Mouse (Mus musculus): ENCODE data around the gene Nrcam. TPM values are rescaled to one million over a fixed set of nuclear protein-coding genes. Genes with fewer than 3 reads are reported as not detected.

The Nrcam gene
- polyA plus RNA-seq, 2 experiments: 0.06 to 0.23 TPM

DNA sequence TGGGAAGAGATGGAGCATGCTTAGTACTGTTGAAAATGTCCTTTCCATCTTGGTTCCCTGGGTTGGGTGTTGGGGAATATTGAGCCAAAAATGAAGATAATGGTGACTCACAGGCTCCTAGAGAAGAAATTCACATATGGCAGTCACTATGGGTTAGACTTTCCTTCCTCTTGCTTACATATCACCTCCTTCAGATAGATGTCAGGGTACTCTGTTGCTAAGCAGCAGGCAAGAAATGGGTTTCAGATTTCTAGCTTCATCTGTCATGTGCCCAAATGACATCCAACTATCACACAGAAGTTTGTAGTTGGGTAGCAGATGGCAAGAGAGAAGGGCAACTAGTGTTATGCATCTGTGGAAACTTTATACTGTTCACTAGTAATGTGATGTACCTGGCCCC is 3.6 kb upstream of the Nrcam start:
- DNase-seq (ENCODE audit: low read depth in 3 of 3, low spot score in 3 of 3): no peak
- Histone ChIP-seq H3K4me3 (ENCODE audit: insufficient read depth in 1 of 2, low read depth in 2 of 2, low read length in 2 of 2) (no peak overlapping the region), H3K27ac (no peak overlapping the region), H3K36me3 (replicated peaks; ENCODE audit: control insufficient read depth, insufficient read depth, low read depth) (no peaks in the 10 kb centered on the region), H3K9ac (replicated peaks) (no peak overlapping the region), H3K9me3 (ENCODE audit: control insufficient read depth, low read length) (no peaks in the 10 kb centered on the region), H3K4me1 (replicated peaks; ENCODE audit: control insufficient read depth in 2 of 2, insufficient read depth in 2 of 2, low read length in 1 of 2) (no peaks in the 10 kb centered on the region), H3K4me2 (ENCODE audit: low read depth) (no peak overlapping the region), H3K27me3 (ENCODE audit: control insufficient read depth, insufficient read depth, low read length) (peaks cover 24% of the 10 kb centered on the region)
- ATAC-seq (ENCODE audit: insufficient read depth): no peak
- TF ChIP-seq CTCF (IDR thresholded peaks at IDR 0.05; ENCODE audit: low read depth): no peak
- TF ChIP-seq EP300 (IDR thresholded peaks at IDR 0.05; ENCODE audit: low read depth): no peak

GRCm38 (mm10) chr12:44327452-44327851 is 1.2 kb upstream of the Nrcam start:
- Histone ChIP-seq H3K36me3 (replicated peaks; ENCODE audit: control insufficient read depth, insufficient read depth, low read depth) (no peaks in the 10 kb centered on the region), H3K27me3 (ENCODE audit: control insufficient read depth, insufficient read depth, low read length) (peaks cover 30% of the 10 kb centered on the region), H3K9ac (replicated peaks) (no peak overlapping the region), H3K4me1 (replicated peaks; ENCODE audit: control insufficient read depth in 2 of 2, insufficient read depth in 2 of 2, low read length in 1 of 2) (no peaks in the 10 kb centered on the region), H3K4me2 (ENCODE audit: low read depth) (no peak overlapping the region), H3K4me3 (ENCODE audit: insufficient read depth in 1 of 2, low read depth in 2 of 2, low read length in 2 of 2) (no peak overlapping the region), H3K9me3 (ENCODE audit: control insufficient read depth, low read length) (no peaks in the 10 kb centered on the region), H3K27ac (no peak overlapping the region)
- ATAC-seq (ENCODE audit: insufficient read depth): no peak
- no peak for TF ChIP-seq CTCF (IDR thresholded peaks at IDR 0.05; ENCODE audit: low read depth)
- no peak for TF ChIP-seq EP300 (IDR thresholded peaks at IDR 0.05; ENCODE audit: low read depth)
- DNase-seq (ENCODE audit: low read depth in 3 of 3, low spot score in 3 of 3): no peak
- WGBS (ENCODE audit: insufficient replicate concordance): 37% methylated on average over 6 of the region's 6 CpGs

- Histone ChIP-seq H3K27ac (no peak overlapping the region), H3K4me2 (ENCODE audit: low read depth) (peak overlapping the region; percentile 61), H3K9ac (replicated peaks) (no peak overlapping the region), H3K36me3 (replicated peaks; ENCODE audit: control insufficient read depth, insufficient read depth, low read depth) (no peaks in the 10 kb centered on the region), H3K4me3 (ENCODE audit: insufficient read depth in 1 of 2, low read depth in 2 of 2, low read length in 2 of 2) (peak overlapping the region; percentile 28 to 47; a peak in 3 of 4 replicates), H3K9me3 (ENCODE audit: control insufficient read depth, low read length) (no peaks in the 10 kb centered on the region), H3K27me3 (ENCODE audit: control insufficient read depth, insufficient read depth, low read length) (peaks cover 30% of the 10 kb centered on the region), H3K4me1 (replicated peaks; ENCODE audit: control insufficient read depth in 2 of 2, insufficient read depth in 2 of 2, low read length in 1 of 2) (no peaks in the 10 kb centered on the region)
- no peak for ATAC-seq (ENCODE audit: insufficient read depth)
- WGBS (ENCODE audit: insufficient replicate concordance): under 1% methylated on average over 61 of the region's 61 CpGs
- TF ChIP-seq EP300 (IDR thresholded peaks at IDR 0.05; ENCODE audit: low read depth) (no peak), CTCF (IDR thresholded peaks at IDR 0.05; ENCODE audit: low read depth) (no peak)
- DNase-seq (ENCODE audit: low read depth in 3 of 3, low spot score in 3 of 3): no peak
These were observed 881 bp downstream of the Nrcam start for GRCm38 (mm10) chr12:44329316-44330215.

GRCm38 (mm10) chr12:44330216-44330719 is 1.6 kb downstream of the Nrcam start:
- H3K4me2 ChIP-seq (ENCODE audit: low read depth): no peak overlapping the region
- H3K36me3 ChIP-seq (replicated peaks; ENCODE audit: control insufficient read depth, insufficient read depth, low read depth): no peaks in the 10 kb centered on the region
- no peak for DNase-seq (ENCODE audit: low read depth in 3 of 3, low spot score in 3 of 3)
- TF ChIP-seq CTCF (IDR thresholded peaks at IDR 0.05; ENCODE audit: low read depth) (no peak), EP300 (IDR thresholded peaks at IDR 0.05; ENCODE audit: low read depth) (no peak)
- peaks cover 30% of the 10 kb centered on the region for H3K27me3 ChIP-seq (ENCODE audit: control insufficient read depth, insufficient read depth, low read length)
- no peak overlapping the region for H3K9ac ChIP-seq (replicated peaks)
- H3K9me3 ChIP-seq (ENCODE audit: control insufficient read depth, low read length): no peaks in the 10 kb centered on the region
- no peak for ATAC-seq (ENCODE audit: insufficient read depth)
- no peak overlapping the region for H3K4me3 ChIP-seq (ENCODE audit: insufficient read depth in 1 of 2, low read depth in 2 of 2, low read length in 2 of 2)
- no peak overlapping the region for H3K27ac ChIP-seq
- WGBS (ENCODE audit: insufficient replicate concordance): 2% methylated on average over 9 of the region's 9 CpGs
- no peaks in the 10 kb centered on the region for H3K4me1 ChIP-seq (replicated peaks; ENCODE audit: control insufficient read depth in 2 of 2, insufficient read depth in 2 of 2, low read length in 1 of 2)

- H3K4me1 ChIP-seq (replicated peaks; ENCODE audit: control insufficient read depth in 2 of 2, insufficient read depth in 2 of 2, low read length in 1 of 2): no peaks in the 10 kb centered on the region
- ATAC-seq (ENCODE audit: insufficient read depth) (no peak), DNase-seq (ENCODE audit: low read depth in 3 of 3, low spot score in 3 of 3) (no peak)
- no peak overlapping the region for H3K9ac ChIP-seq (replicated peaks)
- no peaks in the 10 kb centered on the region for H3K9me3 ChIP-seq (ENCODE audit: control insufficient read depth, low read length)
- no peak overlapping the region for H3K4me2 ChIP-seq (ENCODE audit: low read depth)
- H3K27me3 ChIP-seq (ENCODE audit: control insufficient read depth, insufficient read depth, low read length): no peaks in the 10 kb centered on the region
- H3K4me3 ChIP-seq (ENCODE audit: insufficient read depth in 1 of 2, low read depth in 2 of 2, low read length in 2 of 2): no peak overlapping the region
- H3K27ac ChIP-seq: no peak overlapping the region
- H3K36me3 ChIP-seq (replicated peaks; ENCODE audit: control insufficient read depth, insufficient read depth, low read depth): no peaks in the 10 kb centered on the region
- WGBS (ENCODE audit: insufficient replicate concordance): 65% methylated on average over 2 of the region's 2 CpGs
- TF ChIP-seq CTCF (IDR thresholded peaks at IDR 0.05; ENCODE audit: low read depth): no peak
- no peak for TF ChIP-seq EP300 (IDR thresholded peaks at IDR 0.05; ENCODE audit: low read depth)
These were observed 8.5 kb downstream of the Nrcam start for GRCm38 (mm10) chr12:44337136-44337640.

All from liver, embryonic 14.5 days (tissue).